ENCODE assay signal across 14 mouse cellular contexts in the genomic region with DNA sequence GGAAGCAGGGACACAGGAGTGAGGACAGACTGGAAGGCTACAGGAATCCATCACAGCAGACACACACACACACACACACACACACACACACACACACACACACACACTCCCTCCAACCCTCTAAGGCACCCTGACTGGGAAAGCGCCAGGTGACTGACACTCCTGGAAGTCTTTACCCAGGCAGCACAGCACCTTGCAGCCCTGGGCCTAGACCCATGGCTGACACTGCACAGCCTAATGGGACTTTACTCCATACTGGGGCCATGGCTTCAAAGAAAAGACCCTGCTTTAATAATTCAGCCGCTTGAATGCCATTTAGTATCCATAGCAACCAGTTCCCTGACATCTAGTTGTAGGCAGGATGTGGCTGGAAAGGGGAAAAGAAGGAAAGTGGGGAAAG. TPM values are rescaled to one million over a fixed set of nuclear protein-coding genes. Genes with fewer than 3 reads are reported as not detected.
DNase-seq lines count a peak whose midpoint lies in the region; ATAC-seq lines count a peak whose summit lies in the region.
"Had no signal": no experiment of that assay in that cellular context is flagged by ENCODE, and none has a peak within 500 bp of the region (broad histone marks: within the 10 kb centered on the region; RNA-seq: fewer than 3 reads in every experiment).

No protein-coding gene starts in this region.

- no peak overlapping the region for H3K27ac ChIP-seq in hindbrain, embryonic 12.5 days
- H3K27ac ChIP-seq in midbrain, embryonic 15.5 days = peak overlapping the region; percentile 77
- H3K27ac ChIP-seq: intestine, embryonic 15.5 days had no signal

- no peak overlapping the region for H3K9ac ChIP-seq in hindbrain, embryonic 12.5 days
- H3K9ac ChIP-seq in midbrain, embryonic 15.5 days = no peak overlapping the region
- H3K9ac ChIP-seq: intestine, embryonic 15.5 days had no signal

- peaks cover 27% of the 10 kb centered on the region for H3K4me1 ChIP-seq in hindbrain, embryonic 12.5 days
- H3K4me1 ChIP-seq in midbrain, embryonic 15.5 days = peaks cover 47% of the 10 kb centered on the region

- H3K36me3 ChIP-seq in hindbrain, embryonic 12.5 days = no peaks in the 10 kb centered on the region
- no peaks in the 10 kb centered on the region for H3K36me3 ChIP-seq in midbrain, embryonic 15.5 days (replicated peaks)
- H3K36me3 ChIP-seq: G1E; intestine, embryonic 15.5 days had no signal

- no peak overlapping the region for H3K4me2 ChIP-seq in hindbrain, embryonic 12.5 days (replicated peaks)
- no peak overlapping the region for H3K4me2 ChIP-seq in midbrain, embryonic 15.5 days
- H3K4me2 ChIP-seq: intestine, embryonic 15.5 days had no signal

- DNase-seq in right cerebral cortex, postnatal 4 days = peak; percentile 17
- DNase-seq in right cerebral cortex, postnatal 14 days = no peak
- no peak for DNase-seq in B cell, adult 2 months
- no peak for DNase-seq in layer of hippocampus, adult 9-11 months
- no peak for DNase-seq in right cerebral cortex, adult 18-20 months
- DNase-seq: cerebellum, adult 18-20 months; kidney, postnatal 4 days; liver had no signal

- H3K9me3 ChIP-seq in hindbrain, embryonic 12.5 days (replicated peaks) = no peaks in the 10 kb centered on the region
- no peaks in the 10 kb centered on the region for H3K9me3 ChIP-seq in midbrain, embryonic 15.5 days
- H3K9me3 ChIP-seq: intestine, embryonic 15.5 days had no signal

- H3K27me3 ChIP-seq in hindbrain, embryonic 12.5 days = peaks cover 26% of the 10 kb centered on the region
- H3K27me3 ChIP-seq in midbrain, embryonic 15.5 days (replicated peaks) = peaks cover 4% of the 10 kb centered on the region; the same call in 1 of the 2 replicates

- peak; percentile 61; the same call in 1 of the 2 replicates for ATAC-seq in hindbrain, embryonic 12.5 days (ENCODE audit: low FRiP score)
- ATAC-seq in midbrain, embryonic 15.5 days (replicated peaks) = peak; percentile 77
- ATAC-seq in megakaryocyte-erythroid progenitor cell, adult 5-6 weeks (replicated peaks; ENCODE audit: low FRiP score, low TSS enrichment, poor library complexity, severe bottlenecking) = no peak
- ATAC-seq: intestine, embryonic 15.5 days had no signal

- no peak overlapping the region for H3K4me3 ChIP-seq in hindbrain, embryonic 12.5 days
- H3K4me3 ChIP-seq in midbrain, embryonic 15.5 days = no peak overlapping the region
- H3K4me3 ChIP-seq: intestine, embryonic 15.5 days had no signal

- WGBS in hindbrain, embryonic 12.5 days = 33% methylated on average over 2 of the region's 2 CpGs
- WGBS in midbrain, embryonic 15.5 days = 19% methylated on average over 2 of the region's 2 CpGs

RNA-seq across cellular contexts. Expression of a gene that starts 2.3 kb away (rescaled TPM):
- 4.1 and 4.6 TPM in 2 replicates for polyA plus RNA-seq in hindbrain, embryonic 12.5 days (2016; fragmentation: Nextera tagmentation; extraction: Ambion mirVana)
- polyA plus RNA-seq in midbrain, embryonic 15.5 days (2015; fragmentation: Nextera tagmentation; extraction: Ambion mirVana) = 18.2 and 19.3 TPM in 2 replicates
- 3.2 and 5.4 TPM in 2 replicates for total RNA-seq in megakaryocyte-erythroid progenitor cell, adult 5-6 weeks (2014; fragmentation: Nextera tagmentation)
- total RNA-seq in megakaryocyte-erythroid progenitor cell, adult 5-6 weeks (2017) = 1.2 and 2.1 TPM in 2 replicates
- polyA plus RNA-seq: C2C12, G1E had no signal
